Mouse (Mus musculus) embryonic facial prominence, embryonic 13.5 days (tissue): ENCODE measurements around the gene Il10ra. TPM values are rescaled to one million over a fixed set of nuclear protein-coding genes. Genes with fewer than 3 reads are reported as not detected.

ENCODE experiments used
- ATAC-seq: fragments of 200-750 bp; cut with Nextera tagmentation; 2 replicates; pipeline ENCODE4 v1.8.0; 2017; ENCODE audit warnings: low read depth; ENCODE audit not compliant: insufficient number of reproducible peaks, insufficient read depth, low FRiP score, low TSS enrichment
- H3K27ac ChIP-seq: fragments of 300-500 bp; sonication (generic); 2 replicates; pipeline ENCODE4 v1.5.1; 2015; ENCODE audit warnings: moderate library complexity, mild to moderate bottlenecking, inconsistent platforms
- H3K27me3 ChIP-seq: fragments of 300-500 bp; sonication (generic); 2 replicates; pipeline ENCODE4 v1.6.1; 2015; ENCODE audit warnings: mild to moderate bottlenecking, inconsistent platforms
- H3K36me3 ChIP-seq: fragments of 300-500 bp; sonication (generic); 2 replicates; pipeline ENCODE4 v1.6.1; 2015; ENCODE audit warnings: mild to moderate bottlenecking, inconsistent platforms
- H3K4me1 ChIP-seq: fragments of 300-500 bp; sonication (generic); 2 replicates; pipeline ENCODE4 v1.6.1; 2015; ENCODE audit warnings: inconsistent platforms
- H3K4me2 ChIP-seq: fragments of 300-500 bp; sonication (generic); 2 replicates; pipeline ENCODE4 v1.6.1; 2015; ENCODE audit warnings: moderate library complexity, mild to moderate bottlenecking, inconsistent platforms
- H3K4me3 ChIP-seq: fragments of 300-500 bp; sonication (generic); 2 replicates; pipeline ENCODE4 v1.5.1; 2015; ENCODE audit warnings: mild to moderate bottlenecking, inconsistent platforms
- H3K9ac ChIP-seq: fragments of 300-500 bp; sonication (generic); 2 replicates; pipeline ENCODE4 v1.6.1; 2015; ENCODE audit warnings: mild to moderate bottlenecking, inconsistent platforms
- H3K9me3 ChIP-seq: fragments of 300-500 bp; sonication (generic); 2 replicates; pipeline ENCODE4 v1.6.1; 2016; ENCODE audit warnings: inconsistent platforms
- WGBS: fragments of 180-500 bp; shearing (Covaris S2); methylation state at CpG from one replicate; pipeline ENCODE4 v1.1.7; 2015; ENCODE audit warnings: mixed read lengths; 5-methylcytosine and 5-hydroxymethylcytosine counted together
- polyA plus RNA-seq: library from polyadenylated mRNA; unstranded; fragments of >200 nt; fragmentation: Nextera tagmentation; extraction: Ambion mirVana; gene quantifications from 2 replicates; pipeline ENCODE4 v1.2.1, GENCODE M21; 2015

Il10ra gene
- polyA plus RNA-seq, 1 experiment from 2014 or later: 0.69 TPM

DNA sequence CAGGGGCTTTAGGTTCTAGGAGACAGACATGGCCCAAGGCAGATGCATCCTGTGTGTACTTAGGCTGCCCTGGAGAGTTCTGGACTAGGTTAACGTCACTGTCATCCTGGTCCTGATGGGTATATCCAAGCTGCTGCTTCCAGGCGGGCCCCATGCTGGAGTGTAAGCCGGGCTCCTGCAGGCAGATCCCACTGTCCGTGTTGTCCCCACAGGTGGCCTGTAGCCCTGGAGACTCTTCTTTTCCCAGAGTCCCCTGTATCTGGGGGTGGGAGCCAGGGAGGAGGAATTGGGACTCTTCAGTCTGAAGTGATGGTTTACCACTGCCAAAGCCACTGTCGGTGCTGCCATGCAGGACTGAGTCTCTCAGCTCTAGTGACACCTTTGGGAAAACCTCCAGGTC lies 13.0 kb downstream of the Il10ra start:
- 80% methylated on average over 5 of the region's 5 CpGs for WGBS
- H3K4me2 ChIP-seq: no peak overlapping the region

DNA sequence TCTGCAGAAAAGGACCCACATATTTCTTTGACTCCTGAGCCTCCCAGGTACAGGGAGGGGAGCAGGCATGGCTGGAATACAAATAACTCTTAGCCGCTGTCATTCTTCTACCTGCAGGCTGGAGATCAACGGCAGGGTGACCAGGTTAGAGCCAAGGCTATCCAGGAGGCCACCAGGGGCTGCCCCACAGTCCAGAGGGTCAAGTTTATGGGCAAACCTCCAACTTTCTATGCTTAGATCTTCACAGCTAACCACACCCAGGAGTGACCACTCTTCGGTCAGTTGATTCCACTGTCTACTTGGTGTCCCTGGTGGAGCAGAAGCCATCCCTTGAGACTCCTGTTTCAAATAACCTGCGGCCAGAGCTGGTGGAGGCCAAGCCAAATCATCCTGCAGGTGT lies 13.5 kb downstream of the Il10ra start:
- Histone ChIP-seq H3K9me3 (no peaks in the 10 kb centered on the region), H3K27ac (no peak overlapping the region), H3K4me2 (no peak overlapping the region), H3K9ac (no peak overlapping the region), H3K4me1 (no peaks in the 10 kb centered on the region), H3K4me3 (no peak overlapping the region), H3K36me3 (no peaks in the 10 kb centered on the region), H3K27me3 (0 out of 2 replicates have a peak, but pooled peaks cover under 1% of the 10 kb centered on the region)
- ATAC-seq: no peak
- WGBS: 90% methylated on average over 4 of the region's 4 CpGs

More for the DNA sequence above, 13.0 kb downstream of the Il10ra start:
- ATAC-seq: no peak
- no peak overlapping the region for H3K27ac ChIP-seq
- H3K4me1 ChIP-seq: no peaks in the 10 kb centered on the region
- H3K36me3 ChIP-seq: no peaks in the 10 kb centered on the region
- no peaks in the 10 kb centered on the region for H3K9me3 ChIP-seq
- no peaks in the 10 kb centered on the region for H3K27me3 ChIP-seq
- no peak overlapping the region for H3K4me3 ChIP-seq
- H3K9ac ChIP-seq: no peak overlapping the region

DNA sequence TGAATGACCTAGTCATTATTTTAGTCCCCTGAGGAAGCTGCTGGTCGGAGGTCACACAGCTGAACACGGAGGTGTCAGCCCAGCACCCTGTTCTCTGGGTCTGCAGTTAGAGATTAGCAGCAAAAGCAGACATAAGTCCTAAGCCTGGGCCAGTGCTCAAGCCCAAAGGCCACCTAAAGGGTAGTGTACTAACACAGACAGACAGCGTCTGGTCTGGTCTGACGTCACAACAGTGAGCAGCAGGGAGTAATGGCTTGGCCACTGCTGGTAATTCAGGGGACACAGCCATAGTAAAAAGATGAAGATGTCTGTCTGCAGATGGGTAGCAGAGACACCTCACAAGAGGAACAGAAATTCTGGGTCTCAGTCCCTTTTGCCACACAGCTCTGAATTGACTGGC lies 14.3 kb downstream of the Il10ra start:
- 0 out of 2 replicates have a peak, but pooled peaks cover 3% of the 10 kb centered on the region for H3K27me3 ChIP-seq
- no peaks in the 10 kb centered on the region for H3K4me1 ChIP-seq
- no peak for ATAC-seq
- H3K4me3 ChIP-seq: no peak overlapping the region
- no peak overlapping the region for H3K9ac ChIP-seq
- H3K9me3 ChIP-seq: no peaks in the 10 kb centered on the region
- H3K36me3 ChIP-seq: no peaks in the 10 kb centered on the region
- no peak overlapping the region for H3K27ac ChIP-seq
- WGBS: 71% methylated on average over 4 of the region's 4 CpGs
- no peak overlapping the region for H3K4me2 ChIP-seq

DNA sequence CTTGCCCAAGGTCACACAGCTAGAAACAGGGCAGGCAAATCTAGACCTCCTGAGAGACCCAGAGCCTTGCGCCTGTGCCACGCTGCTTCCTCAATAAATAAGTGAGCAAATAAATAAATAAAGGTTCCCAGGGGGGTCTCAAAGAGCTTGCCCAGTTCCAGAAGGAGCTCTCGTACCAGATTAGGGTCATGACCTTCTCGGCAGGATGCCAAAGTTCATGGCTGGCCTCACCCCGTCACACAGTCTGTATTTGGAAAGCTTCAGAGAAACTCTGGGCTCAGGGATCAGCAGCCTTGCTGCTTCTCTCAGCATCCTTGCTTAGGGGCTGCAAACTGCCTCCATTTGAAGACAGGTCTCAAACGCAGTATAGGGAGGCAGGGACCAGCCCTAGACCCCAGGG lies 14.9 kb downstream of the Il10ra start:
- Histone ChIP-seq H3K4me3 (no peak overlapping the region), H3K4me2 (no peak overlapping the region), H3K36me3 (no peaks in the 10 kb centered on the region), H3K9me3 (no peaks in the 10 kb centered on the region), H3K27me3 (0 out of 2 replicates have a peak, but pooled peaks cover 3% of the 10 kb centered on the region), H3K9ac (no peak overlapping the region), H3K27ac (no peak overlapping the region), H3K4me1 (no peaks in the 10 kb centered on the region)
- ATAC-seq: no peak
- 34% methylated on average over 6 of the region's 6 CpGs for WGBS

DNA sequence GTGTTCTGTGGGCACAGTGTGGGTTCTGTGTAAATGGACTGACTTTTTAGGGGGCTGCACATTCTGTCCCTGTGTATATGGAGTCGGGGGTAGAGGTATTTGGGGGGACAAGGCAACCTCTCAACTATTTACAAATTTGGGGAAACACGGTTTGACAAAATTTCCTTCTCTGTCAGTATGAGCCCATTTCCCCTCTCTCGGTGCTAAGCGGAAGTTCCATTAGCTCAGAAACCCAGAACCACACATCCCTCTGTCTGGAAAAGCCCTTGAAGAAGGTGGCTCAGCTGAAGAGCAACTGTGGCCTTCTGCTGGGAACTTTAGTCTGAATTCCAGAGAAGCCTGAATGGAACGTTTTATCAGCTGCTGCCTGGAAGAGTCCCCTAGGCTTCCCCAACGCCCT lies 16.6 kb downstream of the Il10ra start:
- no peak overlapping the region for H3K27ac ChIP-seq
- no peaks in the 10 kb centered on the region for H3K4me1 ChIP-seq
- WGBS: 69% methylated on average over 6 of the region's 6 CpGs
- no peak overlapping the region for H3K4me2 ChIP-seq
- no peak overlapping the region for H3K4me3 ChIP-seq
- no peaks in the 10 kb centered on the region for H3K9me3 ChIP-seq
- no peaks in the 10 kb centered on the region for H3K36me3 ChIP-seq
- ATAC-seq: no peak
- no peak overlapping the region for H3K9ac ChIP-seq
- H3K27me3 ChIP-seq: 0 out of 2 replicates have a peak, but pooled peaks cover 3% of the 10 kb centered on the region

DNA sequence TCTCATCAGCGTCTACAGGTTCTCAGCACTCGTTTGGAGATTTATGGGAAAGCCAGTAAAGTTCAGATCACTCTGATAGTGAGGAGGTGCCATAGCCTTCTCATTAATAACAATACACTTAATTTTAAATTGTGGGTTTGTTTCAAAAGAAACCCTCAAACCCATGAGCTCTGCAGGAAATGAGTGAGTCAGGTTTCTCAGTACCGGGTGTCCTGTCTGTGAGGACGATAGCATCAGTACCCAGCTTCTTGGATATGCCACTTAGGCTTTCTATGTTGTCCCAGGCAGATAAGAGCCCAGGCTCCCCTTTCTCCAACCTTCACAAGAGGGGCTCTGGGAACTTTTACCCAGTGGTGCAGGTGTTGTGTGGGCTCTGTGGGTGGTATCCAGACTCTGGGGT lies 17.0 kb downstream of the Il10ra start:
- no peak overlapping the region for H3K9ac ChIP-seq
- no peaks in the 10 kb centered on the region for H3K9me3 ChIP-seq
- no peaks in the 10 kb centered on the region for H3K36me3 ChIP-seq
- ATAC-seq: no peak
- no peak overlapping the region for H3K27ac ChIP-seq
- H3K4me3 ChIP-seq: no peak overlapping the region
- H3K4me1 ChIP-seq: no peaks in the 10 kb centered on the region
- WGBS: 78% methylated on average over 4 of the region's 4 CpGs
- no peak overlapping the region for H3K4me2 ChIP-seq
- 0 out of 2 replicates have a peak, but pooled peaks cover 3% of the 10 kb centered on the region for H3K27me3 ChIP-seq

DNA sequence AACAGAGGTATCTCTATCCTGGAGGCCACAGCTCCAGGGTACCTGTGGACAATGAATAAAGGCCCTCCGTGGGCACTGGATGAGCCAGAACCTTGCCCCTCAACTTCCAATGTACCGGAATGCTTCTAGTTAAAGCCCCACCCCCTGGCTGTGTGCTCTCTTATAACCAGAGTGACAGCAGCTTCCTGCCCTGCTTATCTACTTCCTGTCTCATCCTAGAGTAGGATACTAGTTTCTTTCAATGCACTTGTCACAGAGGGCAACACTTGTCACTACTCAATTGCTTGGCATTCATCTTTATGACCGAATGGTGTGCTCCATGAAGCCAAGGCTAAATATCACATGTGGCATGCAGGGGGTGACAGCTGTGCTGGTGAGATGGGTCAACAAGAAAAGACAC lies 17.7 kb downstream of the Il10ra start:
- H3K4me2 ChIP-seq: no peak overlapping the region
- H3K9ac ChIP-seq: no peak overlapping the region
- H3K36me3 ChIP-seq: no peaks in the 10 kb centered on the region
- H3K27ac ChIP-seq: no peak overlapping the region
- H3K4me1 ChIP-seq: no peaks in the 10 kb centered on the region
- H3K4me3 ChIP-seq: no peak overlapping the region
- 0 out of 2 replicates have a peak, but pooled peaks cover 3% of the 10 kb centered on the region for H3K27me3 ChIP-seq
- WGBS: 67% methylated on average over 3 of the region's 3 CpGs
- H3K9me3 ChIP-seq: no peaks in the 10 kb centered on the region
- no peak for ATAC-seq

DNA sequence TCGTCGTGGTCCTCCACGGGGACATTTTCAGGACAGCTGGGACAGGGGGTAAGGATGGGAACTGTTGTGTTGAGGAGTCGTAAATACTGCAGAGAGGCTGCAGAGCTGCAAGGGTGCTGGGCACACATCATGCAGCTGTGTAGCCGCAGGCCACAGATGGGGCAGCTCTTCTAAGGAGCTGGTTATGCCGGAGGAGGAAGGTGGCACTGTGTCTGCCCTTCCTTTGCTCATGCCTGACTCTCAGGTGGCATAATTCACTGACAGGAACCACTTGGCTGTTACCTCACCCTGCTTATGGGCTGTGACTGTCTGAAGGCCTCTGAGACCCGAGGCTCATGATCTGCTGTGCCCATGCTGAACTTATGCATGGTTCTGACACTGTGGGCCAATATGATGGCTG lies 18.6 kb downstream of the Il10ra start:
- no peak overlapping the region for H3K27ac ChIP-seq
- 0 out of 2 replicates have a peak, but pooled peaks cover 3% of the 10 kb centered on the region for H3K27me3 ChIP-seq
- no peaks in the 10 kb centered on the region for H3K9me3 ChIP-seq
- H3K4me2 ChIP-seq: no peak overlapping the region
- no peaks in the 10 kb centered on the region for H3K36me3 ChIP-seq
- WGBS: 86% methylated on average over 7 of the region's 7 CpGs
- ATAC-seq: no peak
- no peak overlapping the region for H3K9ac ChIP-seq
- no peak overlapping the region for H3K4me3 ChIP-seq
- H3K4me1 ChIP-seq: no peaks in the 10 kb centered on the region

DNA sequence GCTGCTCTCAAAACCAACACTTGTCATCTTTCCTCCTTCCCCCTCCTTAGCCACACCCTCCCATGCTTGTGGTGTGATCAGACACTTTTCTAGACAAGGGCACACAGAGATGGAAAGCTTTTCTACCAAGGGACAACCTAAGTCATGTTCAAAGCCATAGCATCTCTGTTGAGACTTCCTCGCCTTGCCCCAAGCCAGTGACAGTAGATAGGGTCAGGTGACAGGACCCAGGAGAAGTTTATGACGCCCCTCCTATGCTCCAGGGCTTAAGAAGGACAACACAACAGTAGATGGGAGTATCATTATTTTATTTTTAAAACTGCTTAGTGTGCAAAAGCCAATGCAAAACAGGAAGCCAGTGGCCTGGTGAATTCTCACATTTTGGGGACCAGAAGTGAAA lies 21.4 kb downstream of the Il10ra start:
- 68% methylated on average over 2 of the region's 2 CpGs for WGBS
- no peaks in the 10 kb centered on the region for H3K9me3 ChIP-seq
- no peaks in the 10 kb centered on the region for H3K36me3 ChIP-seq
- no peak overlapping the region for H3K4me2 ChIP-seq
- H3K4me3 ChIP-seq: no peak overlapping the region
- no peak overlapping the region for H3K27ac ChIP-seq
- H3K27me3 ChIP-seq: 0 out of 2 replicates have a peak, but pooled peaks cover 3% of the 10 kb centered on the region
- no peaks in the 10 kb centered on the region for H3K4me1 ChIP-seq
- no peak for ATAC-seq
- H3K9ac ChIP-seq: no peak overlapping the region

DNA sequence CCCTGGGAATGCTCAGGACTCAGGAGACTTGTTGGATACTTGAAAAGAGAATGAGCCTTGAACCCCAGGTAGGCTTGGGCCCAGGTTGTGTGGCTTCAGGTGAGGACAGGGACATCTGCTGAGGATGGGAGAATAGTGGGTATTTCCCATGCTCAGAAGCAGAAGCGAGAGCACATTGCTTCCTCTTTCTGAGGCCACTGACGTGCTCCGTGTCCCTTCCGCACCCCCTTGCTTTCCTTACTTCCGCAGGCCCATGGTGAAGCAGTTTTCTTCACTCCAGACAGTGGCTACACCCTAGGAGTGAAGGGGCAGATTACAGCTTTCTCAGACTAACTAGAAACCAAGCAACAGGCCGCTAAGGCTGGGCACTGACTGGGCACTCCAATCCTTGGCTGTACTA lies 22.9 kb downstream of the Il10ra start:
- 87% methylated on average over 6 of the region's 6 CpGs for WGBS
- Histone ChIP-seq H3K4me2 (no peak overlapping the region), H3K27me3 (0 out of 2 replicates have a peak, but pooled peaks cover 3% of the 10 kb centered on the region), H3K27ac (no peak overlapping the region), H3K36me3 (no peaks in the 10 kb centered on the region), H3K9me3 (no peaks in the 10 kb centered on the region), H3K9ac (no peak overlapping the region), H3K4me3 (no peak overlapping the region), H3K4me1 (no peaks in the 10 kb centered on the region)
- ATAC-seq: no peak

DNA sequence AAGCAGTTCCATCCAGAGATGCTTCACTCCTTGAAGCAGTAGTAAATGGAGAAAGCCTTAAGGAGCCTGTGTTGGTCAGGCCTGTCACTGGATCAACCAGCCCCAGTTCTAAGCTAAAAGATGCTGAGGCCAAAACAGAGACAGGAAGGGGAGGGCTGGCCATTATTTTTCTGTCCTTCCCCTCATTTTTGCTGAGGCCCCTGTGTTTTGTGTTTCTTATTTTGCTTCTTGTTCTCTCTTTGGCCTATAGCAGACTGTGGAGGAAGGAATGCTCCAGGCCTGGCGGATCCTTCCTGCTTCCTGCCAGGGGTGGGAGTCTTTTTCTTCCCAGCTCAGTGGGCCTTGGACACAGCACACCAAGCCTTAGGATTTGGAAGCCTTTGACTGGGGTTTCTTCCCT lies 23.5 kb downstream of the Il10ra start:
- Histone ChIP-seq H3K4me1 (no peaks in the 10 kb centered on the region), H3K9ac (no peak overlapping the region), H3K4me3 (no peak overlapping the region), H3K4me2 (no peak overlapping the region), H3K36me3 (no peaks in the 10 kb centered on the region), H3K9me3 (no peaks in the 10 kb centered on the region), H3K27ac (no peak overlapping the region), H3K27me3 (0 out of 2 replicates have a peak, but pooled peaks cover 2% of the 10 kb centered on the region)
- WGBS: 75% methylated on average over 1 of the region's 1 CpGs
- ATAC-seq: no peak

DNA sequence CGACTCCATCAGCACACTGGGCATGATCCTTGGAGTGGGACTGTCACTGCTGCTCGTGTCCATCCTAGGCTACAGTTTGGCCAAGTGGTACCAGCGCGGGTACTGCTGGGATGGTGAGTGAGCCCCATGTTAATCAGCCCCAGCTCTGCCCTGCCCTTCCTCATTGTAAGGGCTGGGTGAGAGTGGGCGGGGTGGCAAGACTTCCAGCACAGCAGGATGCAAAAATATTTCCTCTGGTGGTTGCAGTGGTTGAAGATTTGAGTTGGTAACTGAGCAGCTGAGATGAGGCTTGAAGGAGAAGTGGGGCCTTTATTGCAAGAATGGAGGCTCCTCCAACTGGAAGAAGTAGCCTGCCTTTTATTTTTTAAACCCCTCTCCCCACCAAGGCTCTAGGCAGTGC lies 27.6 kb downstream of the Il10ra start:
- H3K4me2 ChIP-seq: no peak overlapping the region
- no peak overlapping the region for H3K4me3 ChIP-seq
- no peak for ATAC-seq
- H3K36me3 ChIP-seq: no peaks in the 10 kb centered on the region
- H3K9me3 ChIP-seq: no peaks in the 10 kb centered on the region
- H3K4me1 ChIP-seq: no peaks in the 10 kb centered on the region
- H3K27me3 ChIP-seq: no peaks in the 10 kb centered on the region
- no peak overlapping the region for H3K27ac ChIP-seq
- 73% methylated on average over 5 of the region's 5 CpGs for WGBS
- H3K9ac ChIP-seq: no peak overlapping the region

DNA sequence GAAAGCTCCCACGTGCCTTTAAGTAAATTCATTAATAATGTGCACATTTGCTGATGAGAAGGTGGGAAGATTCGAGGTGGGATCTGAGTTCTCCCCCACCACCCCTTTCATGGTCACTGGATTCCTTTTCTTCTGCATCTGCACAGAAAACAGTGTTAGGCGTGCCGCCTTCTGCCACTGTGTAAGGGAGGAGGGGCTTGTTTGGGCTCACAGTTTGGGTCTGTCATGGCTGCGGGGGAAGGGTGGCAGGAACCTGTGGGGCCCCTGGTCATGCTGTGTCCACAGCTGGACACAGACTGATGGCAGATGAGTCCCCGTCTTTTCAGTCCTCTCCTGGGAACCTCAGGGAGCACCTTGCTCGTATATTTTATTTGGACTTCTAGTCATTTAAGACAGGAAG lies 32.2 kb downstream of the Il10ra start:
- Histone ChIP-seq H3K9ac (no peak overlapping the region), H3K36me3 (no peaks in the 10 kb centered on the region), H3K27me3 (peaks cover 4% of the 10 kb centered on the region; the same call in 1 of the 2 replicates), H3K4me1 (no peaks in the 10 kb centered on the region), H3K9me3 (no peaks in the 10 kb centered on the region), H3K27ac (no peak overlapping the region), H3K4me2 (no peak overlapping the region), H3K4me3 (no peak overlapping the region)
- ATAC-seq: no peak
- WGBS: 51% methylated on average over 7 of the region's 7 CpGs
